Mouse (Mus musculus): Measurements from ENCODE around the gene Cbx1. TPM values are rescaled to one million over a fixed set of nuclear protein-coding genes. Genes with fewer than 3 reads are reported as not detected.

The Cbx1 gene
- polyA plus RNA-seq, 1 experiment from 2014 or later: 112 TPM

DNA sequence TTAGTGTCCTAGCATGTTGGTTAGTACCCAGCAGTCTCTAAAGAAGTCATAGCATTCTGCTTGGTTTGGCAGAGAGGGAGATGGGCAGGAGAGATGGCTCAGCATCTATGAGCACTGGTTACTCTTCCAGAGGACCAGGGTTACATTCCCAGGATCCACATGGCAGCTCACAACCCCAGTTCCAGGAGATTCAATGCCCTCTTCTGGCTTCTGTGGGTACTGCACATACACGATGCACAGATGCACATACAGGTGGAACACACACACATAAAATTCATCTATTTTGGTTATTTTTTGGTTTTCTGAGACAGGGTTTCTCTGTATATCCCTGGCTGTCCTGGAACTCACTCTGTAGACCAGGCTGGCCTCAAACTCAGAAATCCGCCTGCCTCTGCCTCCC is 33.6 kb upstream of the Cbx1 start:
- DNase-seq: no peak
- no peak for ATAC-seq (ENCODE audit: insufficient read depth)
- Histone ChIP-seq H3K27ac (ENCODE audit: low read depth) (no peak overlapping the region), H3K9me3 (ENCODE audit: low read depth, low read length) (no peaks in the 10 kb centered on the region), H3K9ac (no peak overlapping the region), H3K36me3 (ENCODE audit: insufficient read depth) (no peaks in the 10 kb centered on the region), H3K4me3 (ENCODE audit: low read depth, low read length) (no peak overlapping the region), H3K27me3 (ENCODE audit: insufficient read depth, low read length) (no peaks in the 10 kb centered on the region), H3K4me2 (no peak overlapping the region), H3K4me1 (ENCODE audit: insufficient read depth) (no peaks in the 10 kb centered on the region)
- WGBS: 89% methylated on average over 2 of the region's 2 CpGs
- peak; percentile 38 for TF ChIP-seq CTCF (IDR thresholded peaks at IDR 0.05; ENCODE audit: low read depth)

DNA sequence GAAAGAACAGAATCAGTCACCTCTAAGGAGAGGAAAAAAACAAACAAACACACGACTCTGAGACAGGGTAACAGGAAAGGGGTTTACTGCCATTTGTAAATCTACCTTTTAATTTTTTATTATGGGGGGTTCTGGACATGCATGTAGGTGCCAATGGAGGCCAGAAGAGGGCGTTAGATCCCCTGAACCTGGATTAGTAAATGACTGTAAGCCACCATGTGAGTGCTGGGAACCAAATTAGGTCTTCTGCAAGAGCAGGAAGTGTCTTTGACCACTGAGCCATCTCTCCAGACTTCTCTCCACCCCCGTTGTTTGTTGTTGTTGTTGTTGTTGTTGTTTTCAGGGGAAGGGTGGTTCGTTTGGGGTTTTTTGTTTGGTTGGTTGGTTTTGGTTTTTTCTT is 31.5 kb upstream of the Cbx1 start:
- 46% methylated on average over 4 of the region's 4 CpGs for WGBS
- H3K4me1 ChIP-seq (ENCODE audit: insufficient read depth): no peaks in the 10 kb centered on the region
- no peak overlapping the region for H3K4me3 ChIP-seq (ENCODE audit: low read depth, low read length)
- H3K27ac ChIP-seq (ENCODE audit: low read depth): no peak overlapping the region
- DNase-seq (no peak), ATAC-seq (ENCODE audit: insufficient read depth) (no peak)
- no peak overlapping the region for H3K4me2 ChIP-seq
- no peaks in the 10 kb centered on the region for H3K36me3 ChIP-seq (ENCODE audit: insufficient read depth)
- H3K27me3 ChIP-seq (ENCODE audit: insufficient read depth, low read length): no peaks in the 10 kb centered on the region
- no peak overlapping the region for H3K9ac ChIP-seq
- no peaks in the 10 kb centered on the region for H3K9me3 ChIP-seq (ENCODE audit: low read depth, low read length)
- TF ChIP-seq CTCF (IDR thresholded peaks at IDR 0.05; ENCODE audit: low read depth): peak; percentile 12; the same call in 1 of the 2 replicates

DNA sequence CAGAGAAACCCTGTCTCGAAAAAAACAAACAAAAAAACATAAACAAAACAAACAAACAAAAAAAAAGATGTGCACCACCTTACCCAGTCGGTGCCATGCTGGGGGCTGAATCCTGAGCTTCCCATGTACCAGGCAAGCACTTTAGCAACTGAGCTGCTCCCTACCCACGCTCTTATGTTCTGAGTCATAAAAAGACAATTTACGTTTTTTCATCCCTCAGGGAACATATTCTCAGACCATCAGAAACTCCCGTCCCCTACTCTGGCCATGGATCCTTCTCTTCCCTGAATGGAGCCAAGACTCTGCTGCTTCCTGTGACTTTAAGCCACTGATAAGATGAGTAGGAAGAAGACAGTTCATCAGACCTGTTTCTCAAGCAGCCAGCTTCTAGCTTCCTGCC is 30.5 kb upstream of the Cbx1 start:
- no peak overlapping the region for H3K4me3 ChIP-seq (ENCODE audit: low read depth, low read length)
- no peaks in the 10 kb centered on the region for H3K4me1 ChIP-seq (ENCODE audit: insufficient read depth)
- no peaks in the 10 kb centered on the region for H3K9me3 ChIP-seq (ENCODE audit: low read depth, low read length)
- no peak for TF ChIP-seq CTCF (IDR thresholded peaks at IDR 0.05; ENCODE audit: low read depth)
- no peak overlapping the region for H3K4me2 ChIP-seq
- H3K36me3 ChIP-seq (ENCODE audit: insufficient read depth): no peaks in the 10 kb centered on the region
- no peaks in the 10 kb centered on the region for H3K27me3 ChIP-seq (ENCODE audit: insufficient read depth, low read length)
- 66% methylated on average over 5 of the region's 5 CpGs for WGBS
- H3K9ac ChIP-seq: no peak overlapping the region
- DNase-seq (no peak), ATAC-seq (ENCODE audit: insufficient read depth) (no peak)
- no peak overlapping the region for H3K27ac ChIP-seq (ENCODE audit: low read depth)

DNA sequence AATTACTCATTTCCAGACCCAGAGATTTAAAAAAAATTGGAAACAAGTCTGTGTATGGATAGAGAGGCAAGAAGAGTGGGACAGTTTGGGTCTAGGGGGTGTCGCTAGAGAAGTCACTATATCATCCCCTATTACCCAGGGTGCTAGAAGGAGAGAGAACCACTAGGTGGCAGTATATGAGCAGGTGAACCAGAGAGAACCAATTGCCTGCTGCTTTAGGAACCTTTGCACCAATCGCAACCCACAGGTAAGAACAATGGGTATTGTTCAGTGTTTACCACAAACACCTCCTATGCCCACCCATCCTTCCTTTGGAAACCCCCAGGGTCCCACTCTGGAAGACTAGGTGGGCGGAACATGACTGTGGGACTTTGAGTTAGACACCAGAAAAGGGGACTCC is 28.9 kb upstream of the Cbx1 start:
- WGBS: 45% methylated on average over 3 of the region's 3 CpGs
- Histone ChIP-seq H3K4me3 (ENCODE audit: low read depth, low read length) (no peak overlapping the region), H3K36me3 (ENCODE audit: insufficient read depth) (no peaks in the 10 kb centered on the region), H3K27me3 (ENCODE audit: insufficient read depth, low read length) (no peaks in the 10 kb centered on the region), H3K27ac (ENCODE audit: low read depth) (no peak overlapping the region), H3K4me2 (no peak overlapping the region), H3K9ac (no peak overlapping the region), H3K4me1 (ENCODE audit: insufficient read depth) (no peaks in the 10 kb centered on the region), H3K9me3 (ENCODE audit: low read depth, low read length) (no peaks in the 10 kb centered on the region)
- TF ChIP-seq CTCF (IDR thresholded peaks at IDR 0.05; ENCODE audit: low read depth): peak; percentile 83
- peak; percentile 81 for DNase-seq
- ATAC-seq (ENCODE audit: insufficient read depth): no peak

DNA sequence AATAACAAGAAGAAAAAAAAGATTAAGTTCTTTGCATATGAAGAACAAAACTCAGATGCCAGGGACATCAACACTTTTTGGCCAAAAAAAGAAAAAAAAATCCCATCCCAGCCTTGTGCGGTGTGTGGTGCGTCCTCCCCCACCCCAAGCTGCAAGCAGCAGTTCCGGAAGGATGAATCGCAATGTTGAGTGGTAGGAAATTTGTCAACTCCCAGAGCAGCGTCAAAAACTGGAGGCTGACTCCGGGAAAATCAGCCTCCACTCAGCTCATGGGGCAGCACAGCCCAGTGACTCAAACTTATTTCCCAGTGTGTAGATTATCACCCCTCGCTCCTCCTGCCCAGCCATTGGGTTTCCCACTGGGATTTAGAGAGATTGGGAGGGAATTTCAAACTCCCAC is 26.9 kb upstream of the Cbx1 start:
- Histone ChIP-seq H3K4me1 (ENCODE audit: insufficient read depth) (no peaks in the 10 kb centered on the region), H3K4me2 (no peak overlapping the region), H3K36me3 (ENCODE audit: insufficient read depth) (no peaks in the 10 kb centered on the region), H3K4me3 (ENCODE audit: low read depth, low read length) (no peak overlapping the region), H3K9ac (peak overlapping the region; percentile 13; the same call in 1 of the 2 replicates), H3K9me3 (ENCODE audit: low read depth, low read length) (no peaks in the 10 kb centered on the region), H3K27ac (ENCODE audit: low read depth) (no peak overlapping the region), H3K27me3 (ENCODE audit: insufficient read depth, low read length) (no peaks in the 10 kb centered on the region)
- DNase-seq: no peak
- no peak for TF ChIP-seq CTCF (IDR thresholded peaks at IDR 0.05; ENCODE audit: low read depth)
- 40% methylated on average over 7 of the region's 7 CpGs for WGBS
- no peak for ATAC-seq (ENCODE audit: insufficient read depth)

DNA sequence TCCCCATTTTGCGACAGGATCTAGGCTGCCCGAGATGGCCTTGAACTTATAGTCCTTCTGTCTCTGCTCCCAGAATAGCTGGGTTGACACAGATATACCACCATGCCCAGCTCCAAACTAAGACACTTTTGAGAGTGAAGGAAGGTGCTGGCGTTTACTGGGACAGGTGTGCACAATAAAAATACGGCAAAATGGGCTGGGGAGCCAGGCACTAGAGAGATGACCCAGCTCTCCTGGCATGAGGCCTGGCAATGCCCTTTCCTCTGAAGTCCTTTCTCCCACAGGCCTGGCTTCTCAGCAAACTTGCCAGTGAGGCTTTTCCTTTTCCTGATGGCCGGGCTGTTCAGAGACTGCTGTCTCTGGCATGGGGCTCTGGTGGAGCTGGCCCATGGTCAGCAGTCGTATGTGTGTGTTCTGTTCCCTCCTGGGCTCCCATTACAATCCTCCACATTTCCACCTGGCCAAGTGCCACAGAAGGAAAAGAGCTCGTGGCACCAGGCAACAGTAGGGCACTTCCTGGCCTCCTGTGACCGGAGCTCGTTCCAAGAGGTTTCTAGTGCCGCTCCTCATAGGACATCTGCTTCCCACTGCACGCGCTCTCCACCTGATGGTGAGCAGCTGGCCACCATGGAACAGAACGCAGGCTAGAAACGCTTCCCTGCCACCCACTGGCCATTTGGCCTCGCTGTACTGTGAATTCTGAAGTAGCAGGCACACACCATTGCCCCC is 26.0 kb upstream of the Cbx1 start:
- ATAC-seq (ENCODE audit: insufficient read depth) (no peak), DNase-seq (no peak)

DNA sequence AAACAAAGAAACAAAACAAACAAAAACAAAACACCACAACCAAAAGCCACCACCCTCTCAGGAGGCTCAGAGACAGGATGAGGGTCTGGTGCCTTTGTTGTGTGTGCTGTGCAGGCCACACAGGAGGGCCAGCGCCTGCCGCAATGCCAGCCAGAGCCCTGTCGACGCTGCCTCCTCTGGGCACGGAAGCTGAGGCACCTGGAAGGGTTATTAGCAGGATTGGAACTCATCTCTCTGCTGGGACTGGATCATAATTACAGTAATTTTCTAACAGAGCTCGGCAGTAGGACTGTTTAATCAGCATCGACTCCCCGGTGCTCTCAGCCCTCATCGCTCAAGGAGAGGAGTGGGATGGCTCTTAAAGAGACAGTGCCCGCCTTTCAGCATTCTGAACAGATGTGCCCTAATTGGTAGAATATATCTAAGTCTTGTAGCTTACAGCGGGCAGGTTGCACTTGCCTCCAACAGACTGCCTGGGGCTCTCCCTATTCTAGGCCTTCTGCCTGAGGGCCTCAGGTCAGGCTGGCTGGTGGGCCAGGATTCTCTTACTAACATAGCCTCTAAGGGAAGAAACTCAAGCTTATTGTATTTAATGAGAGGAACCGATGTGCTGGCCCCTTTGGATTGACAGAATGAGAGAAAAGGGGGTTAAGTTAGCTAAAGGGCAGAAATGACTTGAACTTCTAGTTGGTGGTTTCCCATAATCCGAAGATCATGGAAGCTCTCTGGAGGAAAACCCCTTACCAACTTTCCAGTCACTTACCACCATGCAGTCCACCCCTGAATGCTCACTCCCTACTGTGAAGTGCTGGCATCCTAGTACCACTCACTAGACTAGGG is 24.2 kb upstream of the Cbx1 start:
- Histone ChIP-seq H3K4me2 (no peak overlapping the region), H3K4me3 (ENCODE audit: low read depth, low read length) (no peak overlapping the region), H3K4me1 (ENCODE audit: insufficient read depth) (no peaks in the 10 kb centered on the region; the same call in 1 of the 2 replicates), H3K9ac (no peak overlapping the region), H3K27ac (ENCODE audit: low read depth) (peak overlapping the region; percentile 38; the same call in 1 of the 2 replicates), H3K27me3 (ENCODE audit: insufficient read depth, low read length) (no peaks in the 10 kb centered on the region), H3K9me3 (ENCODE audit: low read depth, low read length) (no peaks in the 10 kb centered on the region), H3K36me3 (ENCODE audit: insufficient read depth) (peaks cover 19% of the 10 kb centered on the region; the same call in 1 of the 2 replicates)
- ATAC-seq (ENCODE audit: insufficient read depth): no peak
- 47% methylated on average over 13 of the region's 13 CpGs for WGBS
- DNase-seq: no peak
- no peak for TF ChIP-seq CTCF (IDR thresholded peaks at IDR 0.05; ENCODE audit: low read depth)

More for the DNA sequence above, 26.0 kb upstream of the Cbx1 start:
- H3K36me3 ChIP-seq (ENCODE audit: insufficient read depth): peaks cover 1% of the 10 kb centered on the region; the same call in 1 of the 2 replicates
- no peak overlapping the region for H3K4me3 ChIP-seq (ENCODE audit: low read depth, low read length)
- H3K9ac ChIP-seq: no peak overlapping the region
- H3K9me3 ChIP-seq (ENCODE audit: low read depth, low read length): no peaks in the 10 kb centered on the region
- 0 out of 2 replicates have a peak, but pooled peaks have one; percentile 3 for TF ChIP-seq CTCF (IDR thresholded peaks at IDR 0.05; ENCODE audit: low read depth)
- H3K4me2 ChIP-seq: no peak overlapping the region
- no peaks in the 10 kb centered on the region for H3K27me3 ChIP-seq (ENCODE audit: insufficient read depth, low read length)
- no peak overlapping the region for H3K27ac ChIP-seq (ENCODE audit: low read depth)
- no peaks in the 10 kb centered on the region for H3K4me1 ChIP-seq (ENCODE audit: insufficient read depth)
- WGBS: 66% methylated on average over 15 of the region's 15 CpGs

Measured in lung, embryonic 14.5 days (tissue).